Mouse (Mus musculus): Measurements from ENCODE around the gene Dgcr8. TPM values are rescaled to one million over a fixed set of nuclear protein-coding genes. Genes with fewer than 3 reads are reported as not detected.
A peak's percentile ranks its signal among the peaks of the same experiment; 100 is the strongest.

The Dgcr8 gene
- total RNA-seq, 1 experiment, result 65.7 TPM

- no peak within 1 kb of the TSS for H3K27ac ChIP-seq (ENCODE audit: insufficient read depth, low read depth, low read length, poor library complexity, severe bottlenecking)
- no peaks in the 10 kb centered on the region for H3K4me1 ChIP-seq (ENCODE audit: control insufficient read depth in 2 of 2, insufficient read depth in 2 of 2, low read length in 2 of 2, poor library complexity in 1 of 2)
- no peak for DNase-seq (ENCODE audit: low read depth, low spot score)
- no peaks in the 10 kb centered on the region for H3K9me3 ChIP-seq (ENCODE audit: control insufficient read depth, insufficient read depth, low read depth, low read length)
- TF ChIP-seq ZC3H11A (IDR thresholded peaks at IDR 0.05; ENCODE audit: borderline replicate concordance, low read depth, low read length) (no peak), MAFK (IDR thresholded peaks at IDR 0.05; ENCODE audit: insufficient read depth, low read depth, low read length) (no peak), HCFC1 (IDR thresholded peaks at IDR 0.05; ENCODE audit: borderline replicate concordance, insufficient read depth, low read length) (no peak), ZNF384 (IDR thresholded peaks at IDR 0.05; ENCODE audit: low read depth, low read length) (no peak), CHD2 (IDR thresholded peaks at IDR 0.05; ENCODE audit: low read depth, low read length) (no peak)
- H3K9ac ChIP-seq (ENCODE audit: insufficient read depth, low read depth, low read length, poor library complexity, severe bottlenecking), result no peak within 1 kb of the TSS
- in situ Hi-C loops (cut with MboI; ENCODE audit: low sequenced_read_pairs in 2 of 2, unreplicated experiment in 2 of 2), result loop anchor here in 1 of 2 experiments (10.0 kb wide), 1 partner anchor 113 kb away; no protein-coding TSS in a partner anchor
- 0 out of 2 replicates have a peak, but pooled peaks cover under 1% of the 10 kb centered on the region for H3K36me3 ChIP-seq (ENCODE audit: control insufficient read depth, insufficient read depth, low read length, poor library complexity, severe bottlenecking)
- no peak within 1 kb of the TSS for H3K4me3 ChIP-seq (ENCODE audit: insufficient read depth in 1 of 2, low read depth in 1 of 2, low read length in 2 of 2, poor library complexity in 1 of 2, severe bottlenecking in 1 of 2)
These were observed 71.5 kb downstream of the Dgcr8 start, which contains the start of gene Ccdc188 for GRCm38 (mm10) chr16:18217579-18217978. TSS of gene Ccdc188 (plus strand) at chr16:18217879.

GRCm38 (mm10) chr16:18214858-18215257 lies 74.2 kb downstream of the Dgcr8 start:
- in situ Hi-C loops (cut with MboI; ENCODE audit: low sequenced_read_pairs in 2 of 2, unreplicated experiment in 2 of 2), result loop anchor here (5.0 to 10.0 kb wide), 2 partner anchors 110 to 113 kb away; no protein-coding TSS in a partner anchor
- no peak for DNase-seq (ENCODE audit: low read depth, low spot score)
- Histone ChIP-seq H3K9me3 (ENCODE audit: control insufficient read depth, insufficient read depth, low read depth, low read length) (no peaks in the 10 kb centered on the region), H3K36me3 (ENCODE audit: control insufficient read depth, insufficient read depth, low read length, poor library complexity, severe bottlenecking) (no peaks in the 10 kb centered on the region), H3K4me3 (ENCODE audit: insufficient read depth in 1 of 2, low read depth in 1 of 2, low read length in 2 of 2, poor library complexity in 1 of 2, severe bottlenecking in 1 of 2) (no peak overlapping the region), H3K27ac (ENCODE audit: insufficient read depth, low read depth, low read length, poor library complexity, severe bottlenecking) (no peak overlapping the region), H3K4me1 (ENCODE audit: control insufficient read depth in 2 of 2, insufficient read depth in 2 of 2, low read length in 2 of 2, poor library complexity in 1 of 2) (no peaks in the 10 kb centered on the region), H3K9ac (ENCODE audit: insufficient read depth, low read depth, low read length, poor library complexity, severe bottlenecking) (no peak overlapping the region)
- TF ChIP-seq ZC3H11A (IDR thresholded peaks at IDR 0.05; ENCODE audit: borderline replicate concordance, low read depth, low read length) (no peak), CHD2 (IDR thresholded peaks at IDR 0.05; ENCODE audit: low read depth, low read length) (no peak), ZNF384 (IDR thresholded peaks at IDR 0.05; ENCODE audit: low read depth, low read length) (no peak), HCFC1 (IDR thresholded peaks at IDR 0.05; ENCODE audit: borderline replicate concordance, insufficient read depth, low read length) (no peak), MAFK (IDR thresholded peaks at IDR 0.05; ENCODE audit: insufficient read depth, low read depth, low read length) (no peak)

DNA sequence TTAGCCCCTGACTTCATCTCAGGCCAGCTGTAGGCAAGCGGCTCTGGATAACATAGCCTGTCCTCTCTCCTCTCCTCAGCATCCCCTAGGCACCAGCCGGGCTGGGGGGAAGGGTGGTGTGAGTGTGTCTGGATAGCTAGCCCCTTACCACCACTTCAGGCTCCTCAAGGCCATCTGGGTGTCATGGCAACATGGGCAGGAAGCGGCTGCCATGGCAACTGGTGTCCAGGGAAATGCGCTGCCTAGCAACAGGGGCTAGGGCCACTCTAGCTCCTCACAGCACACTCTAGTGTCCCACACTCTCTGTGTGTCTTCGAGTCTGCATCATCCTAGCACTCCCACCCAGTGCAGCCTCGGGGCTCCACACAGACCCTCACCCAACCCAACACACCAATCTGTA lies 75.4 kb downstream of the Dgcr8 start:
- H3K9ac ChIP-seq (ENCODE audit: insufficient read depth, low read depth, low read length, poor library complexity, severe bottlenecking), result no peak overlapping the region
- H3K4me1 ChIP-seq (ENCODE audit: control insufficient read depth in 2 of 2, insufficient read depth in 2 of 2, low read length in 2 of 2, poor library complexity in 1 of 2), result no peaks in the 10 kb centered on the region
- no peak for TF ChIP-seq MAFK (IDR thresholded peaks at IDR 0.05; ENCODE audit: insufficient read depth, low read depth, low read length)
- no peak for TF ChIP-seq CHD2 (IDR thresholded peaks at IDR 0.05; ENCODE audit: low read depth, low read length)
- TF ChIP-seq HCFC1 (IDR thresholded peaks at IDR 0.05; ENCODE audit: borderline replicate concordance, insufficient read depth, low read length), result no peak
- no peak for TF ChIP-seq ZNF384 (IDR thresholded peaks at IDR 0.05; ENCODE audit: low read depth, low read length)
- in situ Hi-C loops (cut with MboI; ENCODE audit: low sequenced_read_pairs in 2 of 2, unreplicated experiment in 2 of 2), result loop anchor here (5.0 to 10.0 kb wide), 2 partner anchors 109 to 111 kb away; no protein-coding TSS in a partner anchor
- no peak for DNase-seq (ENCODE audit: low read depth, low spot score)
- no peaks in the 10 kb centered on the region for H3K9me3 ChIP-seq (ENCODE audit: control insufficient read depth, insufficient read depth, low read depth, low read length)
- H3K4me3 ChIP-seq (ENCODE audit: insufficient read depth in 1 of 2, low read depth in 1 of 2, low read length in 2 of 2, poor library complexity in 1 of 2, severe bottlenecking in 1 of 2), result no peak overlapping the region
- no peaks in the 10 kb centered on the region for H3K36me3 ChIP-seq (ENCODE audit: control insufficient read depth, insufficient read depth, low read length, poor library complexity, severe bottlenecking)
- no peak overlapping the region; the same call in 1 of the 2 replicates for H3K27ac ChIP-seq (ENCODE audit: insufficient read depth, low read depth, low read length, poor library complexity, severe bottlenecking)

DNA sequence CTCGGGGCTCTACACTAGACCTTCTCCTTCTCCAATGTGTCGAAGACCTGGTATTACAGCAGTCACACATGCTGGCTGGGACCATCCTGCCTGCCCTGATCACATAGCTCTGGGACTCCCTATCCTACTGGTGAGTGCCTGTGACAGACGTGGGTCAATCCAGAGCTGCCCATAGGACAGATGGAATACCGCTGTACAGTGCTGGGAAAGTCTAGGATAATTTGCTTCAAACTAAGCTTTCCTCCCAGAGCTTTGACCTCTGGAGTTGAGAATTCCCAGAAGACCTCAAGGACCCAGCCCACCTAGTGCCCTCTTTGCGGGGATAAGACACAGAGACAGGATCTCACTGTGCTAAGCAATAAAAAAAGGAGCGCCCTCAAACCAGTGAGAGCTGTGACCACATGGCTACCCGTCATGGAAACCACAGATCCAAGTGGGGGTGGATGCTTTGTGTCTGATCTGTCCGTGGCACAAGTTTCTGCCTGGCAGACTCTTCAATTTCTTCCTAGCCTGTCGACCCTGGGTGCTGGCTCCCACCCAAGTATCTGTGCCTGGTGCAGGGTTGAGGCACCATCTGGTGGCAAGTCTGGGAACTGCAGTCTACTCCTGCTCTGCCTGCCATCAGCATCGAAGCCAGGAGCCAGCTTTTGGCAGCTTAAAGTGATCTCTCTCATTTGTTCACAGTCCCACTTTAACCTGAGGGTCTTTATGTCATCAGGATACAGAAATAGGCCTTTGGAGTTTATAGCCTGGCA lies 77.5 kb downstream of the Dgcr8 start:
- DNase-seq (ENCODE audit: low read depth, low spot score), result peak; percentile 58
- no peak overlapping the region for H3K9ac ChIP-seq (ENCODE audit: insufficient read depth, low read depth, low read length, poor library complexity, severe bottlenecking)
- TF ChIP-seq ZNF384 (IDR thresholded peaks at IDR 0.05; ENCODE audit: low read depth, low read length) (no peak), ZC3H11A (IDR thresholded peaks at IDR 0.05; ENCODE audit: borderline replicate concordance, low read depth, low read length) (peak; percentile 82)
- H3K9me3 ChIP-seq (ENCODE audit: control insufficient read depth, insufficient read depth, low read depth, low read length), result no peaks in the 10 kb centered on the region
- no peaks in the 10 kb centered on the region for H3K4me1 ChIP-seq (ENCODE audit: control insufficient read depth in 2 of 2, insufficient read depth in 2 of 2, low read length in 2 of 2, poor library complexity in 1 of 2)
- H3K4me3 ChIP-seq (ENCODE audit: insufficient read depth in 1 of 2, low read depth in 1 of 2, low read length in 2 of 2, poor library complexity in 1 of 2, severe bottlenecking in 1 of 2), result no peak overlapping the region
- no peak overlapping the region for H3K27ac ChIP-seq (ENCODE audit: insufficient read depth, low read depth, low read length, poor library complexity, severe bottlenecking)
- H3K36me3 ChIP-seq (ENCODE audit: control insufficient read depth, insufficient read depth, low read length, poor library complexity, severe bottlenecking), result no peaks in the 10 kb centered on the region
- in situ Hi-C loops (cut with MboI; ENCODE audit: low sequenced_read_pairs in 2 of 2, unreplicated experiment in 2 of 2), result loop anchor here (5.0 to 10.0 kb wide), 2 partner anchors 107 to 109 kb away; no protein-coding TSS in a partner anchor

Measured in ES-E14 (cell line).